Mouse (Mus musculus) lung, postnatal 0 days (tissue): ENCODE data around the gene Plekhm1. TPM values are rescaled to one million over a fixed set of nuclear protein-coding genes. Genes with fewer than 3 reads are reported as not detected.
A peak's percentile ranks its signal among the peaks of the same experiment; 100 is the strongest.
"Not testable (repeated sequence)": the region's sequence is repeated elsewhere in the genome, so short reads cannot be mapped to it uniquely, and the experiment has no call there.

Source experiments
- ATAC-seq: fragments of 200-750 bp; cut with Nextera tagmentation; 2 replicates; pipeline ENCODE4 v1.8.0; 2017; ENCODE audit warnings: moderate library complexity
- DNase-seq: peaks from one replicate; pipeline ENCODE4 v3.0.0-alpha.2; 2016; ENCODE audit warnings: low spot score
- H3K27ac ChIP-seq: fragments of 300-500 bp; sonication (generic); 2 replicates; pipeline ENCODE4 v1.5.1; 2014; ENCODE audit warnings: antibody characterized with exemption, mild to moderate bottlenecking, low read length, mixed read lengths
- H3K27me3 ChIP-seq: fragments of 300-500 bp; sonication (generic); replicated peaks from 2 replicates; pipeline ENCODE4 v1.6.1; 2014; ENCODE audit warnings: low read length, mixed read lengths; ENCODE audit not compliant: insufficient read depth
- H3K36me3 ChIP-seq: fragments of 300-500 bp; sonication (generic); 2 replicates; pipeline ENCODE4 v1.6.1; 2014; ENCODE audit warnings: low read length, mixed read lengths; ENCODE audit not compliant: insufficient read depth
- H3K4me1 ChIP-seq: fragments of 300-500 bp; sonication (generic); 2 replicates; pipeline ENCODE4 v1.6.1; 2014; ENCODE audit warnings: antibody characterized with exemption, low read depth, low read length, mixed read lengths; ENCODE audit not compliant: insufficient read depth
- H3K4me2 ChIP-seq: fragments of 300-500 bp; sonication (generic); replicated peaks from 2 replicates; pipeline ENCODE4 v1.6.1; 2014; ENCODE audit warnings: low read depth, mild to moderate bottlenecking, low read length, moderate library complexity, mixed read lengths
- H3K4me3 ChIP-seq: fragments of 300-500 bp; sonication (generic); 2 replicates; pipeline ENCODE4 v1.5.1; 2014; ENCODE audit warnings: low read depth, low read length
- H3K9ac ChIP-seq: fragments of 300-500 bp; sonication (generic); replicated peaks from 2 replicates; pipeline ENCODE4 v1.6.1; 2014; ENCODE audit warnings: low read depth, mild to moderate bottlenecking
- H3K9me3 ChIP-seq: fragments of 300-500 bp; sonication (generic); 2 replicates; pipeline ENCODE4 v1.6.1; 2016; ENCODE audit warnings: low read length, mixed read lengths
- CTCF ChIP-seq: IDR thresholded peaks from 2 replicates; pipeline ENCODE4 v1.5.1; 2016; ENCODE audit warnings: antibody characterized with exemption, mild to moderate bottlenecking
- EP300 ChIP-seq: IDR thresholded peaks from 2 replicates; pipeline ENCODE4 v1.6.1; 2016; ENCODE audit warnings: antibody characterized with exemption, mild to moderate bottlenecking, control low read depth
- WGBS: fragments of 180-500 bp; shearing (Covaris S2); extraction: QIAGEN DNeasy Blood & Tissue Kit; methylation state at CpG from one replicate; pipeline ENCODE4 v1.1.7; 2014; 5-methylcytosine and 5-hydroxymethylcytosine counted together
- polyA plus RNA-seq: library from polyadenylated mRNA; unstranded; fragments of >200 nt; fragmentation: Nextera tagmentation; extraction: Ambion mirVana; gene quantifications from 2 replicates; pipeline ENCODE4 v1.2.1, GENCODE M21; 2015

The Plekhm1 gene
- polyA plus RNA-seq = 8.1 and 9.4 TPM in 2 replicates

DNA sequence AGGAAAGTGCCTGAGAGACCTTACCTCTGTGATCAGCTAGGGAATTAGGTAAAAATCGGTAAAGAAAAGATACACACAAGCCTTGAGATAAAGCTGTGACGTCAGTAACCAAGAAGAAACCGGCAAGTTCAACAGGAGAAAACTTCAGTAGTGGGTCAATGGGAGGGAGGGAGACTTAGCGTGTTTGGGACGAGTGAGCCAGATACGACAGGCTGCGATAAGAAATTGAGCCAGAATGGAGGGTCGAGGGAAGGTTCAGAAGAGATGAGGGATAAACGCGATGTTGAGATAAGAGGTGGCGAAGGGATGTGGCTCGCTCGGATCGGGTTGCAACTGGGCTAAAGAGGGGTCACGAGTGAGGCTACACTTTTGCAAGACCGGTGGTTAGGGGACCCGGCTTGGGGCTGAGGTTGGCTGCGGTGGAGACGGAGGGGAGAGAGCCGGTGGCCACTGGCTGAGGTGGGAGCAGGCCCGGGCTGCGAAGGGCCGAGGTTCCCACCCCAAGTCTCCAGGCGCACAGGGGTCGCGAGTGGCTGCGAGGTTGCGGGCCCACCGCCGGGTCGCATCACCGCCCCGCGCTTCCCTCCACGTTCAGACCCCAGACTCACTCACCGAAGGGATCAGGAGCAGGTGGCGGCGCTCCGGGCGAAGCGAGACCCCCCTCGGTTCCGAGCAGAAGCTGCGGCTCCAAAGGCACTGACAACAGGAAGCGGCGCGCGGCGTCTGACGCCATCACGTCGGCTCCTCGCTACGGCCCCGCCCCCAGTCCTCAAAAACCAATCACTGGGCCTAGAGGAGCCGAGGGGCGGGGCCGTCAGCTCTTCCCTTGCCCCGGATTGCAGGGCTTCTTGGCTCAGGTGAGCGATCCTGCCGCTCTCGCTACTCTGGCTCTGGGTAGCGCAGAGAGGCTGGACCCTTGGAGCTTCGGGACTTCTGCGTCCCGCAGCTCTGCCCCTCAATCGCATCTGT is at the start of gene Plekhm1:
Gene Plekhm1 (minus strand): TSS at position 707 of the 969 bp plus-strand sequence.
- peak; percentile 99 for ATAC-seq
- DNase-seq = peak; percentile 99
- Histone ChIP-seq H3K4me1 (peaks cover 6% of the 10 kb centered on the region; the same call in 1 of the 2 replicates), H3K27me3 (no peaks in the 10 kb centered on the region), H3K36me3 (no peaks in the 10 kb centered on the region), H3K9me3 (no peaks in the 10 kb centered on the region), H3K27ac (peak within 1 kb of the TSS; percentile 65), H3K4me3 (peak within 1 kb of the TSS; percentile 93), H3K4me2 (peak within 1 kb of the TSS; percentile 83), H3K9ac (peak within 1 kb of the TSS; percentile 84)
- under 1% methylated on average over 65 of the region's 67 CpGs for WGBS
- TF ChIP-seq EP300 (no peak), CTCF (no peak; the same call in 1 of the 2 replicates)

DNA sequence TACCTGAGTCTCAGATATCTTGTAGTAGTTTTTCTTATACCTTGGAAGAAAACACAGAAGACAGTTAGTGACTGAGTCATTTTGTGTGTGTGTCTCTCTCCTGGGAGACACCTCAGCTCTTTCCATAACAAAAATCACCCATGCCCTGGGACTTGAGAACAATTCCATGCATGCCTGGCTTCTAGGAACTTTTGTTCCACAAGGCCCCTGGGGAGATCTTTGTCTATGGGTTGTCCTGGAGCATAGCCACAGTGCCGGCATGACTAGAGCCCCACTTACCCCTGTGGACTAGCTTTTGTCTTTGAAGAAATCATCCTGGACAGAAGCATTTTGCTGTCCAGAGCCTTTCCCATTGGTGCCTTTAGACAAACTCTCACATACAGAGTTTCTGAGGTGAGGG is 38.6 kb upstream of the Plekhm1 start:
- not testable (repeated sequence) for H3K27ac ChIP-seq, H3K9me3 ChIP-seq, H3K36me3 ChIP-seq, ATAC-seq, H3K4me1 ChIP-seq, H3K9ac ChIP-seq, H3K4me3 ChIP-seq, H3K27me3 ChIP-seq, H3K4me2 ChIP-seq, DNase-seq
- 85% methylated on average over 1 of the region's 1 CpGs for WGBS

DNA sequence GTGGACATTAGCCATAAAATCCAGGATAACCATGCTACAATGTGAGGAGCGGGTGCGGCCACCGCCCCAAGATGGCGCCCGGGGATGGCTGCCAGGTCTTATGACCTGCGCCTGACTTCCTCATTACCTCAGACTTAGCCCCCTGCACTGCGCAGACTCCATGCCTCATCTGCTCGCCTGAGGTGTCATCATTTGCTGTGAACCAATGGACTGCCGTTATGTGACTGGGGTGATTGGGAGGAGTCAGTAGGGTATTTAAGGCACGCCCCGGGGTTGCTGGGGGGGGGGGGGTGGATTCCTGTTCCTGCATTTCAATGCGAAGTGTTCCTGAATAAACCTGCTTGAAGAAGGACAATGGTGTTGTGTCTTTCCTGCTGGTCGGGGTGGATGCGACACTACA is 37.2 kb upstream of the Plekhm1 start:
- H3K4me2 ChIP-seq, H3K27ac ChIP-seq, H3K4me1 ChIP-seq, H3K9ac ChIP-seq, ATAC-seq, H3K27me3 ChIP-seq, H3K36me3 ChIP-seq, H3K4me3 ChIP-seq, H3K9me3 ChIP-seq, DNase-seq: not testable (repeated sequence)
- WGBS = 89% methylated on average over 14 of the region's 14 CpGs

DNA sequence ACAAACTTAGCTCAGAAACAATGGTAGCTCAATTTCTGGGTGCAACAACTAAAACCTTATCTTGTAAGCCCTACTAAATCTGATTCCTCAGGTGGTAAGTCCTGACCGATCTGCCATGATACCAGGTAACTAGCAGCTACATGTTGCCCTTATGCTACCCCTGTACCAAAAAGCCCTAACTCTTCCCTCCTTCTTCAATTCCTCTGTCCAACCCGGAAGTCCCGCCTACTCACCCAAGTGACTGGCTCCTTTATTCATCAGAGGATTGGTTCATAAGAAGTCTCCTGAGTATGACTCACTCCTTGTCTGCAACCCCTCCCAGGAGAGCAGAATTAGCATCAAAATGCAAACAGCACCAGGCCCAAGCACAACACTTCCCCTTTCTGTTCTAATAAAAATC is 31.2 kb upstream of the Plekhm1 start:
- Histone ChIP-seq H3K4me1 (no peaks in the 10 kb centered on the region), H3K27me3 (no peaks in the 10 kb centered on the region), H3K9ac (no peak overlapping the region), H3K36me3 (no peaks in the 10 kb centered on the region), H3K4me2 (no peak overlapping the region), H3K9me3 (no peaks in the 10 kb centered on the region), H3K27ac (no peak overlapping the region), H3K4me3 (no peak overlapping the region)
- ATAC-seq (no peak), DNase-seq (peak; percentile 19)
- TF ChIP-seq CTCF (no peak), EP300 (no peak)
- 81% methylated on average over 3 of the region's 3 CpGs for WGBS

DNA sequence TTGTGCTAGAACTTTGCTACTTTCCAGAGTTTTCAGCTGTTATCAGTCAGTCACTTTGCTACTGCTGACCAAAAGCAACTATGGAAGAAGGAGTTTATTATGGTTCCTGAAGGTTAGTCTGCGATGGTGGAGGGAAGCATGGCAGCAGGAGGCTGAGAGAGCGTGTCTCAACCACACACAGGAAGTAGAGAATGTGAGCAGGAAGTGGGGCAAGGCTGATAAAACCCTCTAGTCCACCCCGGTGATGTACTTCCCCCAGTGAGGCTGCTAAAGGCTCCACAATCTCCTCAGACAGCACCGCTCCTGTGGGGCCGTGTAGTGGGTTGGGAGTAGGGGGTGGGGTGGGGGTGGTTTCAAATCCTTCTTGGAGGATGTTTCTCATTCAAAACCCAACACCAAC is 23.8 kb upstream of the Plekhm1 start:
- no peaks in the 10 kb centered on the region for H3K4me1 ChIP-seq
- DNase-seq = no peak
- H3K4me3 ChIP-seq = no peak overlapping the region
- no peaks in the 10 kb centered on the region for H3K36me3 ChIP-seq
- H3K4me2 ChIP-seq = no peak overlapping the region
- H3K9ac ChIP-seq = no peak overlapping the region
- H3K27me3 ChIP-seq = no peaks in the 10 kb centered on the region
- WGBS = 64% methylated on average over 5 of the region's 5 CpGs
- H3K9me3 ChIP-seq = no peaks in the 10 kb centered on the region
- ATAC-seq = no peak
- H3K27ac ChIP-seq = no peak overlapping the region
- no peak for TF ChIP-seq EP300
- no peak for TF ChIP-seq CTCF

DNA sequence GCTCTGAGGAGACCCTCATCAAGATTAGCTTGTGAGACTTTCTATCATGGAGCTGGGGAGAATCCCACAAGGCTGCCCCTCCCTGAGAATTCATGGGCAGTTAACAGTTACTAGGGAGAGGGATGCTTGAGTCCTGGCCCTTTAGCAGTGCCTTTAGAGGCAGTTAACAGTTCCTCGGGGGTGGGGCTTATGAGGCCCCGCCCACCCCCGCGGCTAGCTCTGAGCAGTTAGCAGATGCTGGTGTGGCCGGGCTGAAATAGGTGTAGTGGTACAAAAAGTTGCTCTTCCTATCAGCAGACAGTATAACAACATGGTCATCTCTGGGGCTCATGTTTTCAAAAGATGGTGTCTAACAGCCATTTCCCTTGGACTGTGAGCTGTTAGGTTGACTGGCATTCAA is 12.5 kb upstream of the Plekhm1 start:
- 26% methylated on average over 5 of the region's 5 CpGs for WGBS
- Histone ChIP-seq H3K9me3 (no peaks in the 10 kb centered on the region), H3K27ac (no peak overlapping the region), H3K4me3 (no peak overlapping the region), H3K4me2 (no peak overlapping the region), H3K9ac (no peak overlapping the region), H3K36me3 (no peaks in the 10 kb centered on the region), H3K27me3 (no peaks in the 10 kb centered on the region), H3K4me1 (no peaks in the 10 kb centered on the region)
- TF ChIP-seq EP300 (no peak), CTCF (no peak)
- no peak for ATAC-seq
- no peak for DNase-seq
